Mouse (Mus musculus): ENCODE measurements around the gene Limch1.

Limch1 gene

DNA sequence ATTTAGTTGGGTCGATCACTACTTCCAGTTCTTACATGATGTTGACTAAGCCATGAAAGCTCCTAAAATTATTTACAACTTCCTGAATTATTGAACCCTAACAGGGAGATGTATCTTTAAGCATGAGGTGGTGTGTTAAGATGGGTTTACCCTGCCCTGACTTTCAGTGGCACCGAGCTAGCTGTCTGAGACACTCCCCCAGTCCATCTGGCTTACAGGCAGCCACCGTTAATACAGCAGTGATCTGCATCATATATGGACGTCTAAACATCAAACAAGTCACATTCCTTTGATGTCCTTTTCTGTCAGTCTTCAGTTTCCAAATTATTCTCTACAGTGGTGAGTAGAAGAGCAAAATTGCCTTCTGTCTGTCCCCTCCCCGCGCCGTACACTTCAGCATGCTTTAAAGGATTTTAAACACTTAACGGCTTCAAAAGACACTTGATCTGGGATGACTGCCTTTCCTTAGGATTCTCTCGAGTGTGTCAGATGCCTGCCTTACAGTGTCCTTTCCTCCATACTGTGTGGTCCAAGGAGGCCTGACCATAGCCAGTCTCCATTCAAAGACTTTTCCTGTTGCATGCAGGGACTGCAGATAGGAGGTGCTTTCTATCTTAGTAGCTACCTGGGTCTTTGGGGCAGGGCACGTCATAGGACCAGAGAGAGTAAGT is 187.6 kb downstream of the Limch1 start:
- DNase-seq (ENCODE audit: low spot score) = no peak

DNA sequence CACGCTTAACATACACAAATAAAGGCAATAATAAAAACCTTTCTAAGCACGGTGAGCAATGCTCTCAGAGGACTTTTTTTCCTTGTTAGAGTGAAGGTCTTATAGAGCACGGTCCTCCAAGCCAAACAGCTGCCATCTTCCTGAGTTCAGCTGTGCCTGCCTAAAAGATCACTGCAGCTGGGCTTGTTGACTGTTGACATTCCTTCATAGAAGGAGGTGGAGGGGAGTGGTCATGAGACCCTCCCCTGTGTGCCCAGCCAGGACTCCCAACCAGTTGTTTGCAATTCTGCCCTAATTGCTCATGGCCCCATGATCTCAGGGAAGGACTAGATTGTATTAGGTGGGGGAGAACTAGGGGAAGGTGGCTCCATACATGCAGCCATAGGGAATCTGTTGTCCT is 189.0 kb downstream of the Limch1 start:
- no peak for DNase-seq (ENCODE audit: low spot score)

DNA sequence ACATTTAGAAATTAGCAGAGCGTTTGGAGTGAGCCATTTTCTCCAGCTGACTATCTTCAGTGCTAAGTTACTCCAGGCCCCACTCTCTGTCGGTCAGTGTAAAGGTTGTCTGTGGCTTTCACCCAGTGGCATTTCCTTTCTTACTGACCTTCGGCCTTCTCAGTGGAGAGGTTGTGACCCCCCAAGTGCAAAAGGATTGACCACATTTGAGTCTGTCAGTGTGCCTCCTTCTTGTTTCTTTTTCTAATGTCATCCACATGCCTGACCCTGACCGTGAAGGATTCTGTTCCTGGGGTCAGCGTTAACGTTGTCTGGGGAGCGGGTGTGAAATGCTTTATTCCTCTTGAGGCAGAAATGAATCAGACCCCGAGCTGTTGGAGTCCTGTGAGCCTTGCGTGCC is 191.7 kb downstream of the Limch1 start:
- no peak for DNase-seq (ENCODE audit: low spot score)

DNA sequence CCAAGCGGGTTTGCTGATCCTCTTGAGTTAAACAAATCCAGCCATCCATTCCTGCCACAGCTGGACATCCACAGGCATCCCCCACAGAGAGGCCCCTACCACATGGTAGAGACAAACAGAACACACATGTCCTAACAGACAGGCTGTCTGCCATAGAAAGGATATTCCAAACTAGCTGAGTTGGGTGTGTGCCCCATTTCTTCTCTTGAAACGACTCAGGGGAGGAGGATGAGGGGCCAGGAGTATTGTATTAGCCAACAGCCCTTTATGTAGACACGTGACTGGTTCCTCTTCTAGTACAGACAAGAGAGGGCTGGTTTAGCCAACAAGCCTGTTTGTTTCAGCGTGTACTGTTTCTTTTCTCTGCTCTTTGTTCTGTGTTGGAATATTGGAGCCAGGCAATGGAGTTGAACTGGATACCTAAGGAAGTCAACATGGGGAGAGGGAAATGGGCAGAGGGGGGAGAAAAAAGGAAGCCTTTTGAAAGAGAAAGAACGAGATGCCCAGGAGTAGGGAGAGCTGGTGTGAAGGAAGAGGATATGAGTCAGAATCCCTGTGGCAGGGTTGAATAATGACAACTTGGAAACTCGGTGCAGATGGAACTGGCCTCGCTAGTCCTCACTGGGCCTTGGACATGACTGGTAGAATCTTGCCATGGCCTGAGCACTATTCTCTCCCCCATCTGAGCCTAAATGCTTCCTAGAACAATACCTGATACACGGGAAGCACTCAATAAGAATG is 196.3 kb downstream of the Limch1 start:
- no peak for DNase-seq (ENCODE audit: low spot score)

DNA sequence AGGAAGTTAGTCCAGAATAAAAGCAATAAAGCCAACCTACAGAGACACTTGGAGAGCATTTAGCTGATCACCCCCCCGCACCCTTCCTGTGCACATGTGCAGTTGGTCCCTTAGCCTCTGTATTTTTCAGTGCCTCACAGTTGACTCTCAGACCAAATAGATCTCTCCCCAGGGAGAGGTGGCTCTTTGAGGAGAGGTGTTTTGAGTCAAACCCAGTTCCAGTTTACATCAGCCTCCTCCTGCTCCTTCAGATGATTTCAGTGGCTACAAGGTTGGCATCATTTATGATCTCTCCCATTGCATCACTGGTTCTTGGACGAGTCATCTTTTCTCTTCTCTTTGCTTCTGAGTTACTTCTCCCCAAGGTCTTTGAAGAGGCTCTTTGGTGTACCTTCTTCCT is 197.3 kb downstream of the Limch1 start:
- no peak for DNase-seq (ENCODE audit: low spot score)

DNA sequence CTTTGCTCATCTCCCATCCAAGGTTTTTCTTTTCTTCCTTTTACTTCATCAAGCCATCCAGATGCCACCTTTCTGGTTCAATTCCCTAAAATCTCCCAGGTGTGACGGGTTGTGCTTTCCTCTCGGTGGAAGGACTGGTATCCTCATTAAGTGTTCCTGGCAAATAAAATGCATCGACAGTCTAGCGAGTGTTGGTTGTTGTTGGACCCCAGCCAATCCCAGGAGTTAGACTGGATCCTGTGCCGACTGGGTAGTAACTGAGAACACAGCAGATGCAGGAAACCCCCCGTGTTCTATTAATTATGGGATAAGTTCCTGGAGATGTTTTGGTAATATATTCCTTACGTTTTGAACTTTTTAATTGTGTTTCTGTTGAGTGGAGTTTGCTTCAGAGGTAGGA is 197.9 kb downstream of the Limch1 start:
- DNase-seq (ENCODE audit: low spot score) = no peak

DNA sequence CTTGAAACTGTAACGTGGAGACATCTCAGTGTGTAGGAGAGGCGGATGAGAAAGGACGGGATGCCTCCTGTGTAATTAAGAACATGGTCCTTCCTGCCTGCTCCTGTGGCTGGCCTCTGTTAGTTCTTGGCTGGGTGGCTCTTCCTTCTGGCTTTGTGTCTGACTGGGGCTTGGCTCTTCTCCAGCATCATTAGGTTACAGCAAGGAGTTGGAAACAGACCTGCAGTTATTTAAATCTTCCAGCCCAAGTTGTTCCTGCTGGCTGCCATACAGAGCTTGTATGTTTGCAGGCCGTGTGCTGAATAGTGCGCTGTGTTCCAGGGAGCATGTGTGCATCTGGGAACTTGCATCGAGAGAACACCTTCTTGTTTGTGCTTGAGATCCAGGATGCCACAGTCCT is 202.3 kb downstream of the Limch1 start:
- DNase-seq (ENCODE audit: low spot score) = peak; percentile 75

DNA sequence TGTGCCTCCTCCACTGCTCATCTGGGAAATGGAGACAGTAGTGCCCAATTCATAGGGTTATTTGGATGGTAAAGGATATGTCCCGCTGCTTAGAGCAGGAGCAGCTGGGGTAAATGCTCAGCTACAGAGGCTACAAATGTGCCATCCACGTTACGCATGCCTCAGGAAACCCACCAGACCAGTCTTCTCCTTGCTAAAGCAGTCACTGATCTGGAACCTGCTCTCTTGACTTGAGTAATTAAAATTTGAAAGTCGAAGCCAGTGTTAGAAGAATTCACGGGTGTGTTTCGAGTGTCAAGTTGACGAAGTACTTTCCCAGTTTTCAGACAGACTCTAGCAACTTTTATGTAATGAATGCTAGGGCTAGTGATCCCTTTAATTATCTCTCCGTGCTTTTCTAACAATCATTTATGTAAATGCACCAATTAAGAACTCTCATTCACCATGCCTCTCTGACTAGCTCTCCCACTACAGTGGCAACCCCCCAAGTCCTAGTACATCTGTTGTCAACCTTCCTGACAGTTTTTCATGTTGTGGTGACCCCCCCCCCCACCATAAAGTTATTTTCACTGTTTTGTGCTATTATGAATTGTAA is 203.6 kb downstream of the Limch1 start:
- no peak for DNase-seq (ENCODE audit: low spot score)

DNA sequence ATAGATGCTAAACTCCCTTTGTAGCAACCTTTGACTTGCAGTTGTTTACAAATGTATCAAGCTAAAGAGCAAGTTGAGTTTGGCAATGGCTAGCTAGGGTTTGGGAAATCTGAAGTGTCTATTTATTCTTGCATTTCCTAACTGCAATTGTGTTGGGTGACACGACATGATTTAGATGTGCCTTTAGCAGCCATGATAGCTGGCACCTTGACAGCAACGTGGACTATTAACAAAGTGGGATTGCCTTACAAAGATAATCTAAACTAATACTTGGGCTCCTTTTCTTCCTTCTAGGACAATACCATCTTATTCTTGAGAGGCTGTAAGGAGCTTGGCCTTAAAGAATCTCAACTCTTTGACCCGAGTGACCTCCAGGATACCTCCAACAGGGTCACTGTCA is 207.7 kb downstream of the Limch1 start:
- no peak for DNase-seq (ENCODE audit: low spot score)

DNA sequence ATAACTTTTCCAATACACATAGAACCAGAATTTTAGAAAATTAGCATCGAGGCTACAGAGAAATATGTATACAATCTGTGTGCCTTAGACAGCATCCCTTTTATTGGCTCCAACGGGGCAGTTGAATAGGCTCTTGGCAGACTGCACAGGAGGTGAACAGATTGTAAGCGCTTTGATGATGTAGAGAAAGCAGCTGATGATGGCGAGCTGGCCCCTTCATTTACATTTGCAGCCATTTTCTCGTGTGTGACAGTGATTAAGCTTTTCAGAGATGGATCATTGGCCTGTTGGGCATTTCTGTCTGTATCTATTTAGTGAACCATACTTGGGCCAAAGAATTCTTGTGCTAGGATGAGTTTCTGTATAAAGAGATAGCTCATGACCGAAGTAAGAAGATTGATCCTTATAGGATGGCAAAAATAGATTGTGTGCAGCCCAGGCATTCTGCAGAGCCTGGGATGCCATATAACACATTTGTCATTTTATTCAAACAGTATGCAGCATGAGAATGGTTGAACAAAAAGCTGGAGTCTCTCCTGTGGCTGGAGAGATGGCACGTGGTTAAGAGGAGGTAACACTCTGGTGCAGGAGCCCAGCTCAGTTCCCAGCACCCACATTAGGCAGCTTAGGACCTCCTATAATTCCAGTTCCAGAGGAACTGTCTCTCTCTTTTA is 208.5 kb downstream of the Limch1 start:
- DNase-seq (ENCODE audit: low spot score) = no peak

DNA sequence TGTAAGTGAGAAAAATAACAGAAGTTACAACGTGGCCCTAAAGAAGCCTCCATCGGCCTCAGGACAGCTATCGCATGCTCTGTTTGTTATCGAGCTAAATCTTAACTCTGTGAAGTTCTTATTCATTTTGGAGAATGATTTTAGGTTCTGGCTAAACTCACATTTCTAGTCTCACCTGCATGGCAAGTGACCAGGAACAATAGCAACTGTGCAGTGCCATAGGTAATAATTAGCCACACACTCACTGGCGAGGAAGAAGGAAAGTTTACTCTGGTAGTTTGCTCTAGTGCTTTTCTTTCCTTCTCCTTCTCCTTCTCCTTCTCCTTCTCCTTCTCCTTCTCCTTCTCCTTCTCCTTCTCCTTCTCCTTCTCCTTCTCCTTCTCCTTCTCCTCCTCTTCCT is 209.6 kb downstream of the Limch1 start:
- DNase-seq (ENCODE audit: low spot score) = no peak

DNA sequence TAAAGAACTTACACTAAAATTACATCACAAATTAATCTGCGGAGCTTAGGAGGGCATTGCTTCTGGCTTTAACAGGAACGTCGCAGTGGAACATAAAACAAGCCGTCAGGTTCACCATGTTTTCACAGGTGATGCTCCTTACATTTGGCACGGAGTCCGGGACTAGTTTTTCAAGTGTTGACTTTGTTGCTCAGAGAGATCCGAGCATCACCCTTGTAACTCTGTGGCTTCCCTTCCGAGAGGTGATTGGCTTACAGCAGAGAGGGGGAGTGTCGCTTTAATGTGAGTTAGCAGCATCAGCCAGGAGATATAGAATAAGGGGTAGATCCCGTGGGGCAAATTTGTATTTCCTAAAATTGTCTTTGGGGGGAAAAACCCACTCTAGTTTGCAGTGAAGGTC is 212.0 kb downstream of the Limch1 start:
- no peak for DNase-seq (ENCODE audit: low spot score)

DNA sequence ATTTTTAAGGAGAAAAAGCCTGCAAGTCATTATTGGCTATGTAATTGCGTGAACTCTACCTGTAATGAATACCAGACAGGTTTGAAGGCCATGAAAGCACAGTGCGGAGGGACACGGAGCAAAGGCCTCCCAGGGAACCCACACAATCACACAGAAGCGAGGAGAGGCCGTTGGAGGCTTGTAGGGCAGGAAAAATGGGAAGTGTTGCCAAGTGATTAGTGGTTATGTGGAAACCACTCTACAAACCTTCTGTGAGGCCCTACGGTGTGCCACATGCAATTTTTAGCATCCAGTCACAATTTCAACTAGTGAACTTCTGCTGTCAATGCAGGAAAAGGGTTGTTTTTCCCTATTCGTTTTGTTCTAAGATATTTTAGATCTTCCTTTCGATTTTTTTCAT is 212.5 kb downstream of the Limch1 start:
- no peak for DNase-seq (ENCODE audit: low spot score)

DNA sequence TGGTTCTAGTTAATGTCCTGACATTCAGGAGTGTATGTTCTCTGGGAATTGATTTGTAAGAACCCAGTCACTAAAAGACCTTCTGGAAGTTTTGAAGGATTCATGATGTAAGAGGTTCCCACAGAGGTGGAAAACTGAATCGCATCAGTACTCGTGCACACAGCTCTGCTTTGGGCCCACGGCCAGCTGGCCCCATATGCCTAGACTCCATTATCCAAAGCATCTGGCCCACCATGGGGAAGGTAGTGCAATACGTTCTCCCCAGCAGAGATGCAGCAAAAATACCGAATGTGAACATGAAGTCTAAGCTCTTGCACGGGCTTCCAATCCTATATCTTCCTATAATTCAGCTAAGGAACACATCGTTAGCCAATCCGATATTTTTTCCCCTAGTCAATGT is 214.3 kb downstream of the Limch1 start:
- DNase-seq (ENCODE audit: low spot score) = no peak

DNA sequence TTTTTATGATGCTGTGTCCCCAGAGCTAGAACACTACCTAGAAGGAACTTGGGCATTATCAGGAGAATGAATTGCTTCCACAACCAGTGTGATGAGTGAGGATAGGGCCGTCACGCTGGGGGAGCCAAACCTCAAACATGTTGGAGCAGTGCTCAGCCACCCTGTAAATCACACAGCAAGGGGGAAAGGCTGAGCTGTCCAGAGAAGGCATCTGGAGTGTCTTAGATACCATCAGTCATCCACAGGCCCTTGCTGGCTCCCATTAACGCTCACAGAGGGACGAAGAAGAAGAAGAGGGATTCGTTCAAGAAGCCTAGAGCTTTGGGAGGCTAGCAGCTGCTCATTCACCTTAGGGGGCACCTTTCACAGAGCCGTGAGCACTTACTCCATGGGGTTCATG is 219.8 kb downstream of the Limch1 start:
- DNase-seq (ENCODE audit: low spot score) = no peak

DNA sequence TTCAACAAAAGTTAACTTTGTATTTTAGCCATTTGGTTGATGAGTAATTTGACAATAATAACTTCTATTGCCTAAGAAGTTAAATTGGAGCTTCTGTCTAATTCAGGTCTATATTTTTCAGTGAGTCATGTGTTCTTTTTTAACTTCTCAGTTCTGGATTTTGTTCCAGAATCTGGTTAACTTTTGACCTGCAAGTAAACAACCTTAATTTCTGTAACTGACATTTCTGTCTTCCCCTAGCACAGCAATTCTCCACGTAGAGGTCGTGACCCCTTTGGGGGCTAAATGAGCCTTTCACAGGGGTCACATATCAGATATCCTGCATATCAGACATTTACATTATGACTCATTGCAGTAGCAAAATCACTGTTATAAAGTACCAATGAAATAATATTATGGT is 221.5 kb downstream of the Limch1 start:
- no peak for DNase-seq (ENCODE audit: low spot score)

DNA sequence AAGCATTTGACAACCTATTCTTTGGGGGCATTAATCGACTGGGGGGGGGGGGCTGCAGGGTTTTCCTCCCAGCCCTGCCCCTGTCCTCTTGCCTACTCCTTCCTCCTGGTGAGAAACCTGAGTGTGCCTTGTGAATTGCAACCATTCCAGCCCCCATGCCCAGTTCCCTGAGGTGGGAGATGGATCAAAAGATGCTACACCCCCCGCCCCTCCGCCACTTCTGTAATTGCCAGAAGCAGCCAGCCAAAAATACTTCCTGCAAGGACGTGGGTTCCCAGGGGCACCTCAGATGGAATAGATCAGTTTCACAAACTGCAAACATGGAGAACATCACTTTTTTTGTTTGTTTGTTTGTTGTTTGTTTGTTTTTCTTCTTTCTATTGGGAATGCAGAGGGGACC is 222.0 kb downstream of the Limch1 start:
- no peak for DNase-seq (ENCODE audit: low spot score)

DNA sequence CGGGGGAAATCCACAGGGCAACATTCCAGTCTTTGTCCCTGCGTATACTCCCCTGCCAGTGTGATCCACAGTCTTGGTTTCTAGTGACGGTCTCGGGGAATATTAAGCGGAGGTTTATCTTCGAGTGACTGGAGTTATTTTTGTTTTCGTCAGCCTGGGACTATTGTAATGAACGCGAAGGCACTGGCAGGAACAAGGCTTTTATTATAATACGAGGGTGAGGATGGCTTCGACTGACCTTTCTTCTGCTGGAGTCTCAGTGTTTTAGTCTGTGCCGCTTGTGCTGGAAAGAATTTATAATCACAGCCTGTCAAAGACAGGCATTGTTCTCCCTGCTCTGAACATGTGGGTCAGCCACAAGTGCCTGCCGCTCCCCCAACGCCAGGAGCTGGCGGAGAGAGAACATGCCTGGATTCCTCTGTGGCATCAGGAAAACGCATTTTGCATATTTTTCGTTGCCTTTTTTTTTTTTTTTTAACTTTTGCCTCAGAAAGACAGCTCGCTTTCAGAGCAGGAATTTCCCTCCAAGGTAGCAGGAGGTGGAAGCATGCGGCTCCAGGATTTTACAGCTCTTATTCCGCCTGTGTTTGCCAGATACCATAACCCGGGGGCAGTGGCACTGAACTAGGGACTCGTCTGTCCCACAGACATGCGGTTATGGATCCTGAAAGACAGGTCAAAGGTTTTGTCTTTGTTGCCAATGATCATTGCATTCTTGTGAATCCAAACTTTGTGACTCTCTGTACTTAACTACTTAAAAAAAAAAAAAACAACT is 222.6 kb downstream of the Limch1 start:
- DNase-seq (ENCODE audit: low spot score) = no peak

DNA sequence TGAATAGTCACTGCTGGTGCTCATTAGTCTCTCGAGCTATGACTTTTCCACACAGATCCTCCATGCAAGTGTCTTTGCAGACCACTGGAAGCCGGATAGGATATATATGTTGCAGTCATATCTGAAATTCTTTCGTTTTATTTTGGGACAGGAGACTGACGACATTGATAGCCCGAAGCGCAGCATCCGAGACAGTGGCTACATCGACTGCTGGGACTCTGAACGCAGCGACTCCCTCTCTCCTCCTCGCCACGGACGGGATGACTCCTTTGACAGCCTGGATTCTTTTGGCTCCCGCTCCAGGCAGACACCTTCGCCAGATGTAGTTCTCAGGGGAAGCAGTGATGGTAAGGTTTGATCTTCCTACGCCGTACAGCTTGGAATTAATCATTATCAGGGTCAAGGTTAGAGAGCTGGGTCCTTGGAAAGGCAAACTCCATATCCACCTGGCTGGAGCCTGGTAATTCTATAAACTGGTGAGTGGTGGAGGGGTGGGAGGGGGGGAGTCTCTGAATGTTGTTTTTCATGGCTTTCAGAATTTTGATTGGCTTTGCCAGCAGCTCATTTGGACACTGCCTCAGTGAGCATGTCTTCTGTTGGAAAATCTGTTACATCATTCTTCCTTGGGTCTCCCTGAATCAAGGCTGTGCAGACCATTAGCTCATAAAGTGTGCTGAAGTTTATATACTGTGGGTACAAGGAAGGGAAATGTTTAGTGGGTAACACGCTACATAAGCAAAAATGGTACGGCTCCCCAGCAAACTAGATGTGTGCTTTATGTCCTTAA is 223.5 kb downstream of the Limch1 start:
- no peak for DNase-seq (ENCODE audit: low spot score)

DNA sequence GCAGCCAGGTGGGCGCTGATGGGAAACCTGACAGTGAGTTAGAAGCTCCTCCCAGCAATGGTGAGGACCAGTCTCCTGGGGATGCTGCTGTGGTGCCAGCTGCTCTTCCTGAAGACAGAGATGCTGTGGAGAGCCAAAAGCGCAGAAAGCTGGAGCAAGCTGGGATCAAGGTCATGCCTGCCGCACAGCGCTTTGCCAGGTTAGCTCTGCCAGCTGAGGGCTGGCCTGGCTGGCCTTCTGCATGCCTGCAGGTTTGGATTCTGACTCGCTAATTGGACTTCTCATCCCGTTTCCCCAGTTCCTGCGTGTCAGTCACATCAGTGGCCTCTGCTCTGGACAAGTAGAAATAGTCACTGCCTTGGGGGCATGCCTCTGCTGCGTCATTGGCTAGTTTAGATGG is 230.0 kb downstream of the Limch1 start:
- no peak for DNase-seq (ENCODE audit: low spot score)

Measured in MN1 (cell line).